Mouse (Mus musculus) adrenal gland, adult 10 weeks (tissue): Measurements from ENCODE around the gene Pja2. TPM values are rescaled to one million over a fixed set of nuclear protein-coding genes. Genes with fewer than 3 reads are reported as not detected.

Experiments
- polyA plus RNA-seq: library from polyadenylated mRNA; stranded (reverse); fragments of 350-450 nt; fragmentation: Illumina TruSeq; extraction: RNeasy Lipid Tissue Mini Kit (QIAGEN cat#74804); gene quantifications from one replicate; pipeline ENCODE4 v1.2.3, GENCODE M21; 2014; ENCODE audit warnings: low read depth, low replicate concordance

Pja2 gene
- polyA plus RNA-seq = 193 TPM

DNA sequence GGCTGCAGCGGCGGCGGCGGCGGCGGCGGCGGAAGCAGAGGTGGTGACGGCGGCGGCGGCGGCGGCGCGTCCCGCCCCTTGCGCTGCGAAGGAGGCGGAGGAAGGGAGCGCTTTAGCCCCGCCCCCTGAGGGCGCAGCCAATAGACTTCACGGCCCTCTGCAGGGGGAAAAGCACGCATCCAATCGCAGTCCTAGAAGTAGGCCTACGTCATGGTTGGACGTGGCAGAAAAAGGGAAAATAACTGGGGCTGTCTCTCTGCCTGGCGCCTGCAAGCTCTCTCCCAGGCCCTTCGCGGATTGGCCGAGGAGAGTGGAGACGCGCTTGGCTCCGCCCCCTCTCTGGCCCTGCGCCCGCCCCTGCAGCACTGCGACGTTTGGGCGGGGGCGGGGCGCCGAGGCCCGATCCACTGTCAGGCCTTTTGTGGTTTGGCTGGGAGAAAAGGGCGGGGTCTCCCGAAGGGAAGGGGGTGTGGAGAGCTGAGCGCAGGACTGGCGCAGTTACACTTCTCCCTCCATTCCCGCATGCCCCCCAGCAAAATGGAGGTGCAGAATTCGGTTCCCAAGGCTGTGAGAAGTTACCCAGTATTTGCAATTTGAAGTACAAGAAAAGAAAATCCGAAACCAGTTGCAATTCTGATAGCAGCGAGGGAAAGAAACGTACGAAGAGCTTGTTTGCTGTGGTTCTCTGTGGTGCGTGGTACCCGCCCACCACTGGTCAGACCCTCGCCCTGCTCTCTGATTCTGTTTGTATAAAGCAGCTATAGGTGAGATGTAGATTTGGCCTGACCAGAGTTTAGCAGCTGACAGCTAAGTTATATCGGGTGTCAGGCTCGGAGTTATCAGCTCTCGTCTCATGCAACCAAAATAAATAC, at the start of gene Pja2:
Gene Pja2, minus strand, starts transcription at position 19 of the 872 bp plus-strand sequence.

